Mouse (Mus musculus) ovary, postnatal 14 days (tissue): ENCODE data around the gene Tns2.

ENCODE experiments used
- DNase-seq: peaks from one replicate; pipeline ENCODE4 v3.0.0; 2022; ENCODE audit warnings: low spot score

Gene Tns2

GRCm38 (mm10) chr15:102110701-102111494, 10.7 kb downstream of the Tns2 start:
- DNase-seq = no peak

GRCm38 (mm10) chr15:102111495-102111829, 11.2 kb downstream of the Tns2 start:
- DNase-seq = no peak

GRCm38 (mm10) chr15:102112181-102112580, 12.0 kb downstream of the Tns2 start:
- no peak for DNase-seq

GRCm38 (mm10) chr15:102112827-102113226, 12.6 kb downstream of the Tns2 start:
- DNase-seq = no peak

GRCm38 (mm10) chr15:102113674-102114073, 13.5 kb downstream of the Tns2 start:
- DNase-seq = no peak

GRCm38 (mm10) chr15:102114651-102115260, 14.5 kb downstream of the Tns2 start:
- no peak for DNase-seq

GRCm38 (mm10) chr15:102115731-102116231, 15.6 kb downstream of the Tns2 start:
- DNase-seq = no peak

- DNase-seq = no peak
These were observed 16.7 kb downstream of the Tns2 start for GRCm38 (mm10) chr15:102116753-102117415.

- DNase-seq = no peak
These were observed 17.5 kb downstream of the Tns2 start for GRCm38 (mm10) chr15:102117461-102118443.

- DNase-seq = no peak
These were observed 18.4 kb downstream of the Tns2 start for GRCm38 (mm10) chr15:102118591-102118990.

- DNase-seq = no peak
These were observed 19.1 kb downstream of the Tns2 start for GRCm38 (mm10) chr15:102119121-102119830.

GRCm38 (mm10) chr15:102119831-102120170, 19.6 kb downstream of the Tns2 start:
- DNase-seq = no peak

- no peak for DNase-seq
These were observed 20.3 kb downstream of the Tns2 start for GRCm38 (mm10) chr15:102120530-102120929.

GRCm38 (mm10) chr15:102126303-102126702, 26.1 kb downstream of the Tns2 start:
- peak; percentile 58 for DNase-seq

GRCm38 (mm10) chr15:102133314-102133713, 33.1 kb downstream of the Tns2 start:
- DNase-seq = no peak

GRCm38 (mm10) chr15:102134709-102135108, 34.5 kb downstream of the Tns2 start:
- no peak for DNase-seq

- DNase-seq = no peak
These were observed 35.4 kb downstream of the Tns2 start for GRCm38 (mm10) chr15:102135522-102136128.

GRCm38 (mm10) chr15:102136129-102136758, 36.0 kb downstream of the Tns2 start, which contains the start of gene Spryd3:
TSS of gene Spryd3 (minus strand) at chr15:102136234.
- DNase-seq = peak; percentile 98

GRCm38 (mm10) chr15:102141120-102141519, 40.9 kb downstream of the Tns2 start:
- no peak for DNase-seq
